Mouse (Mus musculus) forebrain, embryonic 13.5 days (tissue): ENCODE results near the gene Coro2a. TPM values are rescaled to one million over a fixed set of nuclear protein-coding genes. Genes with fewer than 3 reads are reported as not detected.
A peak's percentile ranks its signal among the peaks of the same experiment; 100 is the strongest.

ENCODE experiments used
- ATAC-seq: fragments of 200-750 bp; cut with Nextera tagmentation; 2 replicates; pipeline ENCODE4 v1.8.0; 2017
- H3K27ac ChIP-seq: fragments of 300-500 bp; sonication (generic); 2 replicates; pipeline ENCODE4 v1.5.1; 2015; ENCODE audit warnings: inconsistent platforms, mild to moderate bottlenecking, moderate library complexity
- H3K27me3 ChIP-seq: fragments of 300-500 bp; sonication (generic); 2 replicates; pipeline ENCODE4 v1.6.1; 2015; ENCODE audit warnings: mild to moderate bottlenecking, inconsistent platforms
- H3K36me3 ChIP-seq: fragments of 300-500 bp; sonication (generic); 2 replicates; pipeline ENCODE4 v1.6.1; 2015; ENCODE audit warnings: mild to moderate bottlenecking, inconsistent platforms; ENCODE audit not compliant: poor library complexity, severe bottlenecking
- H3K4me1 ChIP-seq: fragments of 300-500 bp; sonication (generic); 2 replicates; pipeline ENCODE4 v1.6.1; 2015; ENCODE audit warnings: inconsistent platforms
- H3K4me2 ChIP-seq: fragments of 300-500 bp; sonication (generic); 2 replicates; pipeline ENCODE4 v1.6.1; 2015; ENCODE audit warnings: inconsistent platforms, mild to moderate bottlenecking, moderate library complexity
- H3K4me3 ChIP-seq: fragments of 300-500 bp; sonication (generic); 2 replicates; pipeline ENCODE4 v1.5.1; 2015; ENCODE audit warnings: mild to moderate bottlenecking, inconsistent platforms
- H3K9ac ChIP-seq: fragments of 300-500 bp; sonication (generic); 2 replicates; pipeline ENCODE4 v1.6.1; 2015; ENCODE audit warnings: mild to moderate bottlenecking, inconsistent platforms
- H3K9me3 ChIP-seq: fragments of 300-500 bp; sonication (generic); replicated peaks from 2 replicates; pipeline ENCODE4 v1.6.1; 2016; ENCODE audit warnings: inconsistent platforms
- WGBS: fragments of 180-500 bp; shearing (Covaris S2); methylation state at CpG from one replicate; pipeline ENCODE4 v1.1.7; 2015; 5-methylcytosine and 5-hydroxymethylcytosine counted together
- polyA plus RNA-seq: library from polyadenylated mRNA; unstranded; fragments of >200 nt; fragmentation: Nextera tagmentation; extraction: Ambion mirVana; gene quantifications from 2 replicates; pipeline ENCODE4 v1.2.1, GENCODE M21; 2015

The Coro2a gene
- polyA plus RNA-seq, 1 experiment from 2014 or later = 1.8 TPM

DNA sequence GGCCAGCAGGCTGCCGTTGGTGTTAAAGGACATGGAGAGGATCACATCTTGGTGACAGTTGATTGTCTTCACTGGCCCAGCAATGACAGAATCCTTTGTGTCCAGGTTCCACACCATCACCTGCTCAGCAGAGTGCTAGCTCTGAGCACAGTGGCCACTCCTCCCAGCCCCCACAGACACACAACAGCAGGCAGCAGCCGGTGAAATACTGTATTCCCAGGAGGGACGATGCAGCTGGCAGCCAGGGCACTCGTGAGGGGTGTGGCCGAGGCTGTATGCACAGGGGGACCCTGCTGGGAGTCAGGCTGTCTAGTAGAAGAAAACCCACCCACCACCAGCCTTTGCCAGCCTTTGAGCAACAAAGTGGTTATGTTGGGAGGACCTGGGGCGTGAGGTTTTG is 55.3 kb downstream of the Coro2a start:
- Histone ChIP-seq H3K27ac (no peak overlapping the region), H3K4me2 (no peak overlapping the region), H3K27me3 (no peaks in the 10 kb centered on the region), H3K9ac (no peak overlapping the region), H3K4me1 (0 out of 2 replicates have a peak, but pooled peaks cover 7% of the 10 kb centered on the region), H3K9me3 (no peaks in the 10 kb centered on the region; the same call in 1 of the 2 replicates), H3K4me3 (no peak overlapping the region), H3K36me3 (no peaks in the 10 kb centered on the region)
- 46% methylated on average over 6 of the region's 6 CpGs for WGBS
- ATAC-seq = no peak

- ATAC-seq = no peak
Observed at GRCm38 (mm10) chr4:46545498-46545897, 56.5 kb downstream of the Coro2a start.

DNA sequence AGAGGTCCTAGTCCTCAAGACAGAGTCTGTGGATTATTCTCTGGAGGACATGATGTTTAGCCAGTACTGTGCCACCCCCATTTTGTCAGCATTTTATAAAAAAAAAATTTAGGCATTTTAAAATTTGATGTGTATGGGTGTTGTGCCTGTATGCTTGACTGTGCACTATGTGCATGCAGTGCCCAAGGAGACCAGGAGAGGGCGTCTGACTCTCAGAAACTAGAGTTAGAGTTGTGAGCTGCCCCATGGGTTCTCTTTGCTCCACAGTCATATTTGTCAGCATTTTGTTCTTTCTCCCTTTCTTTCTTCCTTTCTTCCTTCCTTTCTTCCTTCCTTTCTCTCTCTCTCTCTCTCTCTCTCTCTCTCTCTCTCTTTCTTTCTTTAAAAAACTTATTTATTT is 57.7 kb downstream of the Coro2a start:
- Histone ChIP-seq H3K27ac (no peak overlapping the region), H3K4me1 (0 out of 2 replicates have a peak, but pooled peaks cover 7% of the 10 kb centered on the region), H3K9me3 (no peaks in the 10 kb centered on the region; the same call in 1 of the 2 replicates), H3K36me3 (no peaks in the 10 kb centered on the region), H3K4me2 (no peak overlapping the region), H3K4me3 (no peak overlapping the region), H3K9ac (no peak overlapping the region), H3K27me3 (no peaks in the 10 kb centered on the region)
- WGBS = 21% methylated on average over 1 of the region's 1 CpGs
- ATAC-seq = no peak

More at GRCm38 (mm10) chr4:46545498-46545897, 56.5 kb downstream of the Coro2a start:
- Histone ChIP-seq H3K36me3 (no peaks in the 10 kb centered on the region), H3K9me3 (no peaks in the 10 kb centered on the region; the same call in 1 of the 2 replicates), H3K9ac (no peak overlapping the region), H3K4me1 (0 out of 2 replicates have a peak, but pooled peaks cover 7% of the 10 kb centered on the region), H3K27ac (no peak overlapping the region), H3K4me2 (no peak overlapping the region), H3K27me3 (no peaks in the 10 kb centered on the region), H3K4me3 (no peak overlapping the region)
- 11% methylated on average over 9 of the region's 9 CpGs for WGBS

- Histone ChIP-seq H3K4me3 (no peak overlapping the region), H3K4me1 (0 out of 2 replicates have a peak, but pooled peaks cover 7% of the 10 kb centered on the region), H3K9me3 (no peaks in the 10 kb centered on the region; the same call in 1 of the 2 replicates), H3K27me3 (peaks cover 2% of the 10 kb centered on the region; the same call in 1 of the 2 replicates), H3K9ac (no peak overlapping the region), H3K4me2 (no peak overlapping the region), H3K27ac (no peak overlapping the region), H3K36me3 (no peaks in the 10 kb centered on the region)
- WGBS = 93% methylated on average over 13 of the region's 13 CpGs
- ATAC-seq = no peak
Observed at GRCm38 (mm10) chr4:46543366-46544050, 58.5 kb downstream of the Coro2a start.

GRCm38 (mm10) chr4:46541707-46542106 is 60.3 kb downstream of the Coro2a start:
- WGBS = 45% methylated on average over 9 of the region's 9 CpGs
- Histone ChIP-seq H3K4me2 (no peak overlapping the region), H3K9ac (no peak overlapping the region), H3K4me1 (0 out of 2 replicates have a peak, but pooled peaks cover 2% of the 10 kb centered on the region), H3K27ac (no peak overlapping the region), H3K4me3 (no peak overlapping the region), H3K27me3 (peaks cover 19% of the 10 kb centered on the region), H3K36me3 (no peaks in the 10 kb centered on the region), H3K9me3 (no peaks in the 10 kb centered on the region; the same call in 1 of the 2 replicates)
- ATAC-seq = no peak

DNA sequence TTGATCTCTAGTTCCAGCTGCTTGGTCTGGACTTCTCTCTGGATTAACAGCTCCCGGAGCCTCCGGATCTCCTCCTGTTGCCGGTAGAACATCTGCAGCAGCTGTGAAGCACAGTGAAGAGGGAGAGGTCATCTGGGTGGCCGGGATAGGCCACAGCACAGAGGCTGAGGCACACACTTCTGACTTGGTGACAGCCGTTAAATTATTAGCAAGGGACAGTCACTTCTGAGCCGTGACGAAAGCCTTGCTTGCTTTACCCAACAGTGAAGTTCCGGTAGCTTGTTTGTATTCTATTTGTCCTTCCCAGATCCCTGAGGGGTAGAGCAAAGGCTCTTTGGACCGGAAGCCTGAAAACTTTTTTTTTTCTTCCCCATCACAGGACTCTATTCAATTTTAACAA is 62.8 kb downstream of the Coro2a start:
- peaks cover 13% of the 10 kb centered on the region for H3K4me1 ChIP-seq
- no peak overlapping the region for H3K4me3 ChIP-seq
- no peak overlapping the region for H3K9ac ChIP-seq
- WGBS = 77% methylated on average over 9 of the region's 9 CpGs
- H3K4me2 ChIP-seq = no peak overlapping the region
- no peaks in the 10 kb centered on the region; the same call in 1 of the 2 replicates for H3K9me3 ChIP-seq
- no peaks in the 10 kb centered on the region for H3K36me3 ChIP-seq
- peaks cover 45% of the 10 kb centered on the region for H3K27me3 ChIP-seq
- no peak for ATAC-seq
- H3K27ac ChIP-seq = no peak overlapping the region

- Histone ChIP-seq H3K27ac (no peak within 1 kb of the TSS), H3K9me3 (no peaks in the 10 kb centered on the region), H3K4me2 (peak within 1 kb of the TSS; percentile 70), H3K4me1 (peaks cover 15% of the 10 kb centered on the region), H3K27me3 (peaks cover 63% of the 10 kb centered on the region), H3K4me3 (peak within 1 kb of the TSS; percentile 47), H3K9ac (peak within 1 kb of the TSS; percentile 46), H3K36me3 (no peaks in the 10 kb centered on the region)
- under 1% methylated on average over 41 of the region's 46 CpGs for WGBS
- ATAC-seq = peak; percentile 50; the same call in 1 of the 2 replicates
Observed at GRCm38 (mm10) chr4:46535840-46536361, 66.1 kb downstream of the Coro2a start, which contains the start of gene Trim14. Trim14 (minus strand) TSS chr4:46536141.

- Histone ChIP-seq H3K4me1 (peaks cover 15% of the 10 kb centered on the region), H3K27ac (no peak overlapping the region), H3K9me3 (no peaks in the 10 kb centered on the region), H3K27me3 (peaks cover 63% of the 10 kb centered on the region), H3K9ac (peak overlapping the region; percentile 46; the same call in 1 of the 2 replicates), H3K4me2 (peak overlapping the region; percentile 70), H3K36me3 (no peaks in the 10 kb centered on the region), H3K4me3 (peak overlapping the region; percentile 47)
- WGBS = 8% methylated on average over 16 of the region's 16 CpGs
- no peak for ATAC-seq
Observed at GRCm38 (mm10) chr4:46535094-46535830, 66.7 kb downstream of the Coro2a start.

DNA sequence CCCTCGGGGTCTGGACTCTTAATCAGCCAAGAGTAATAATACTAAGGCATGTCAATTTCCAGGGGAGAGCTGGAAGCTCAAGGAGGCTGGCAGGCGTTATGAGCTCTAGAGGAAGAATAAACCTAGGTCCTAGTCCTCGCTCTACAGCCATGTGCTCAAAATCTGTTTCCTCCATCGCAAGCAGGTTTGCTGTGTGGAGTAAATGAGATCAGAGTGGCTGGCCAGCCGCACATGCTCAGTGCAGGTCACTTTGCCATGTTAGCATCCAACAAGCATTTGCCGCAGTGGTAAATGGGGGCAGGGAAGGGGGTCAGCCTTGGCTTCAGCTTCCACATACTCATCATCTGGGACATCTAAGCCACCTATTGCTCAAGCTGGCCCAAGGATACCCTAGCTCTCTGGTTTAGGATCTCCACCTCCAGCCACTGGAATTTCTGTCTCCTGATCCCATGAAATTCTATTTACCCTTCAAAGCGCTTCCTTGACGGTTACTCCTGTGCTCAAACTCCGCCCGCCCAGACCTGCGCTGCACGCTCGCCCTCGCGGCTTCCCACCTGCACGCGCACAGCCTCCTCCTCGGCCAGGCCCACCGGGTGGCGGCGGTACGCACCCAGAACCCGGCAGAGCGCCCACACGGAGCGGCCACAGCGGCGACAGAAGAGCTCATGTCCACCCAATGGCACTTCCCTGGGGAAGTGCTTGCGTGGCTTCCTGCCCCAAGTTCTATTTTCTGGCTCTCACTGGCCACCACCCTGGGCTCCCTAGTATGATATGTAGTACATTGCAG is 67.9 kb downstream of the Coro2a start:
- peaks cover 15% of the 10 kb centered on the region for H3K4me1 ChIP-seq
- H3K27ac ChIP-seq = no peak overlapping the region
- 13% methylated on average over 29 of the region's 29 CpGs for WGBS
- H3K36me3 ChIP-seq = no peaks in the 10 kb centered on the region
- H3K27me3 ChIP-seq = peaks cover 63% of the 10 kb centered on the region
- H3K4me3 ChIP-seq = peak overlapping the region; percentile 24
- no peak overlapping the region for H3K9ac ChIP-seq
- H3K4me2 ChIP-seq = peak overlapping the region; percentile 47
- no peaks in the 10 kb centered on the region for H3K9me3 ChIP-seq
- ATAC-seq = no peak

DNA sequence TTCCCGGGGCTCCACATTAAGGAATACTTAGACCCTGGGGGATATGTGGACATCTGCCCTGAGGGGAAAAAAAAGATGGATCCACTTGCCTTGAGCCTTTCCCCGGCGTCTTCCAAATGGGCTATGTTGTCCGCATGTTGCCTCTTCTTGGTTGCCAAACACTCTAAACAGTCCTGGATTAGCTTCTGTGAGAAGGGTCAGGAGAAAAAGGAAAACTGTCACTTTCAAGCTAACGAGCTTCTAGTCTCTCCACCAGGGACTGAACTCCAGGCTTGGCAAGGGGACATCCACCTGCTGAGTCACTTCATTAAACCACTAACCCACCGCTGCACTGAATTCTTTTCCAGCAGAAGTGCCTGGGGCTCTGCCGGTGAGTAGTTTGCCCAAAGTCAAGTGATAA is 69.1 kb downstream of the Coro2a start:
- H3K4me1 ChIP-seq = peaks cover 15% of the 10 kb centered on the region
- no peaks in the 10 kb centered on the region for H3K9me3 ChIP-seq
- H3K4me2 ChIP-seq = no peak overlapping the region
- ATAC-seq = no peak
- 61% methylated on average over 7 of the region's 7 CpGs for WGBS
- H3K36me3 ChIP-seq = no peaks in the 10 kb centered on the region
- H3K4me3 ChIP-seq = no peak overlapping the region
- no peak overlapping the region for H3K27ac ChIP-seq
- H3K27me3 ChIP-seq = peaks cover 55% of the 10 kb centered on the region
- H3K9ac ChIP-seq = no peak overlapping the region

DNA sequence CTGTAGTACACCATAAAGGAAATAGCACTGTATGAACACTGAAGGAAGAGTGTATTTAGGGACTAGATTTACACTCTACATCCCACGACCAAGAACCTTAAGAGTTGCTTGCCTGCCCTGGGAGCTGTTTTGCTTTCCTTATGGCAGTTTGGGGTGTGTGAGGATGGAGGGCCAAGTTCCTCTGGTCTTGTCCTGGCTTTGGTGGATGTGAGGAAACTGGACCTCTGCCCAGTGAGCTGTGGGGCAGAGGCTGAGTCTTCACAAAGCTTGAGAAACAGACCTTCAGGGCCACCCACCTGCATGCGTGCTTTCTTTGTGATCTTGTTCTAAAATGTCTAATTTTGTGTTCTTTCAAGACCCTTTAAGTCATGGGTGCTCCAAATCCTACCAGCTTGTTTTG is 69.5 kb downstream of the Coro2a start:
- H3K4me1 ChIP-seq = peaks cover 15% of the 10 kb centered on the region
- peaks cover 51% of the 10 kb centered on the region for H3K27me3 ChIP-seq
- H3K9ac ChIP-seq = no peak overlapping the region
- H3K36me3 ChIP-seq = no peaks in the 10 kb centered on the region
- no peak overlapping the region for H3K27ac ChIP-seq
- no peak overlapping the region for H3K4me3 ChIP-seq
- no peaks in the 10 kb centered on the region for H3K9me3 ChIP-seq
- no peak overlapping the region for H3K4me2 ChIP-seq
- 84% methylated on average over 2 of the region's 2 CpGs for WGBS
- no peak for ATAC-seq
